Mouse (Mus musculus) adrenal gland, adult 8-10 months (tissue): ENCODE measurements around the gene Hic1. TPM values are rescaled to one million over a fixed set of nuclear protein-coding genes. Genes with fewer than 3 reads are reported as not detected.

Experiments used
- DNase-seq: peaks from one replicate; pipeline ENCODE4 v3.0.0; 2022
- total RNA-seq, 4 experiments: library from RNA; stranded (reverse); gene quantifications; 2 replicates each; pipeline ENCODE4 v1.2.4; 2022

Hic1 gene
- total RNA-seq, 4 experiments from 2014 or later, result 7.7 to 16.5 (median 11.4) TPM

- DNase-seq, result no peak
Observed at GRCm38 (mm10) chr11:75147106-75147845, 22.0 kb downstream of the Hic1 start.

GRCm38 (mm10) chr11:75145841-75146240, 23.5 kb downstream of the Hic1 start:
- DNase-seq, result no peak

GRCm38 (mm10) chr11:75142749-75143148, 26.6 kb downstream of the Hic1 start:
- DNase-seq, result no peak

- DNase-seq, result no peak
Observed at GRCm38 (mm10) chr11:75141913-75142312, 27.4 kb downstream of the Hic1 start.

- DNase-seq, result no peak
Observed at GRCm38 (mm10) chr11:75141038-75141437, 28.3 kb downstream of the Hic1 start.

- DNase-seq, result no peak
Observed at GRCm38 (mm10) chr11:75140431-75140830, 28.9 kb downstream of the Hic1 start.

GRCm38 (mm10) chr11:75139122-75139963, 30.0 kb downstream of the Hic1 start:
- no peak for DNase-seq

GRCm38 (mm10) chr11:75136666-75137398, 32.5 kb downstream of the Hic1 start:
- no peak for DNase-seq

GRCm38 (mm10) chr11:75135358-75135757, 34.0 kb downstream of the Hic1 start:
- DNase-seq, result no peak

GRCm38 (mm10) chr11:75134485-75135068, 34.7 kb downstream of the Hic1 start:
- no peak for DNase-seq

- DNase-seq, result no peak
Observed at GRCm38 (mm10) chr11:75133951-75134350, 35.4 kb downstream of the Hic1 start.

- no peak for DNase-seq
Observed at GRCm38 (mm10) chr11:75133391-75133790, 35.9 kb downstream of the Hic1 start.

GRCm38 (mm10) chr11:75132278-75132677, 37.0 kb downstream of the Hic1 start:
- DNase-seq, result no peak

- no peak for DNase-seq
Observed at GRCm38 (mm10) chr11:75131300-75131699, 38.0 kb downstream of the Hic1 start.

GRCm38 (mm10) chr11:75129481-75129880, 39.8 kb downstream of the Hic1 start:
- DNase-seq, result no peak

GRCm38 (mm10) chr11:75126384-75126783, 42.9 kb downstream of the Hic1 start:
- no peak for DNase-seq

GRCm38 (mm10) chr11:75124406-75124805, 44.9 kb downstream of the Hic1 start:
- DNase-seq, result no peak

GRCm38 (mm10) chr11:75121348-75121747, 48.0 kb downstream of the Hic1 start:
- DNase-seq, result no peak

- no peak for DNase-seq
Observed at GRCm38 (mm10) chr11:75119841-75120240, 49.5 kb downstream of the Hic1 start.

- DNase-seq, result no peak
Observed at GRCm38 (mm10) chr11:75119298-75119697, 50.0 kb downstream of the Hic1 start.

- no peak for DNase-seq
Observed at GRCm38 (mm10) chr11:75118141-75118540, 51.2 kb downstream of the Hic1 start.

- DNase-seq, result no peak
Observed at GRCm38 (mm10) chr11:75116379-75116778, 52.9 kb downstream of the Hic1 start.
